Mouse (Mus musculus) spleen, postnatal 10 days (tissue): Measurements from ENCODE around the gene Rfk.

Experiments
- DNase-seq, 2 experiments: peaks; one replicate each; pipeline ENCODE4 v3.0.0; 2021 to 2022; ENCODE audit warnings: low spot score in 2 of 2

The Rfk gene

DNA sequence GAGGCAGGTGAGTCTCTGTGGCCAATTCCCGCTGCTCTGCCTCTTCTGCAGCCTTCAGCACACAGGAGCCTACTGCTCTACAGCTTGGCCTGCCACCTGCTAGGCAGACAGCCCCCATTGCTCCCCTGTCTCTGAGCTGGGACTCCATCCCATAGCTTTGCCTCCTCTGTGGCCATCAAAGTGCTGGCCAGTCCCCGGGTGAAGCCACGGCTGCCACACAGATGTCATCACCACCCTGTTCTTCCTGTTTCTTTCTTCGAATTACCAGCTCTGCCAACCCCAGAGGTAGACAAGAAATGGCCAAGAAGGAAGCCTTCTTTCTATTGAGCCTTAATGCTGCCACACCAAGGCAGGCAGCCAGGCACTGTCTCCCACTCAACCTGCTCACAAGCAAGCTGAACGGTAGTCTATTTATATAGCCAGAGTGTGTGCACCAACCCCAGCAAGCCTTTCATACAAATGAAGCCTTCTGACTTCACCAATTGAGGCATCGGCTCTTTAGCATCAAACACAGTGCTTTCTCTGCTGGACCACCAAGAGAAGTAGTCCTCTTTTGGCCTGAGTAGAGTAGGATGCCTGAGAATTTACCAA lies 10.9 kb upstream of the Rfk start:
- DNase-seq = no peak

DNA sequence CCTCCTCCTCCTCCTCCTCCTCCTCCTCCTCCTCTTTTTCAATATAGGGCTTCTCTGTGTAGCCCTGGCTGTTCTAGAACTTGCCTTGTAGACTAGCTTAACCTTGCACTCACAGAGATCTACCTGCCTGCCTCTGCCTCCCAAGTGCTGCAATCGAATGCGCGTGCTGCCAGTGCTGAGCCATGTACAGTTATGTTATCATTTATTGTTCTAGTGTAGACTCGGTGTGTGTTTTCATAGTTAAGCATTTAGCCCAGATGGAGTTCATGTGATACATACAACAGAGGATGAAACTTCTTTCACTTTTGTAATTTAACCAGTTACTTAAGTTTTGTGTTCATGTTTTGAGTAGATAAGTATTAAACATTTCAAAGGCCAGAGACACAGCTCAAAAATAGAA lies 8.8 kb upstream of the Rfk start:
- no peak for DNase-seq

DNA sequence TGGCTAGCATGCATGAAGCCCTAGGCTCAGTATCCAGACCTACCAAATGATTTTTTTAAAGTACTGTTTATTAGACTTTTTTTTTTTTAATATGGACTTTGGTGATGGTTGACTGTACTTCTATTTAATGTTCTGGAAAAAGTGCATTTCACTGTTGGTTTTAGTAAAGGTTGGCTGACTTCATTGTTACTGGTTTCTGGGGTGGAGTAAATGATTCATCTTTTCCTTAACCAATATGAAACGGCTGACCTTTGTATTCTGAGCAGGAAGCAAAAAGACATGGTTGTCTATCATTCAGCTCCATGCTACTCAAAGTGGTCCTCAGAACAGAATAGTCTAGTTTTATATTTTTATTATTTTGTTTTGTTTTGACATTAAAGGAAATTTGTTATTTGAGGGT lies 8.4 kb upstream of the Rfk start:
- DNase-seq = no peak

DNA sequence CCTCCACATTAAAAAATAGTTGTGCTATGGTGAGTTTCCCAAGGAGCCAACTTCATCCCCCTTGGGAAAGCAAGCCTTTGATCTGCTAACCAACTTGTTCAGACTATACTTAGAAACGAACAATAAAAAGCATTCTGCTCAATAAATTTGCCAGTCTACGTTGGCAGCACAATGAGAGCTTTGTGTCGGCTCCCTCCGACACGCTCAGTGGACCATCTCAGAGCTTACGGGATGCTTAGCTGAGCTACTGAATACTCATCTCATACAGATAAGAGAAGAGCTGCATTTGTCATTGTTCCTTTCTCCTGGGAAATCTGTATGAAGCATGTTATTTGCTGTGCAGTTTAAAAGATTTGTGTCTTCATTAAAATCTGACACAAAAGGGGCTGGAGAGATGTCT lies 7.4 kb upstream of the Rfk start:
- no peak for DNase-seq

DNA sequence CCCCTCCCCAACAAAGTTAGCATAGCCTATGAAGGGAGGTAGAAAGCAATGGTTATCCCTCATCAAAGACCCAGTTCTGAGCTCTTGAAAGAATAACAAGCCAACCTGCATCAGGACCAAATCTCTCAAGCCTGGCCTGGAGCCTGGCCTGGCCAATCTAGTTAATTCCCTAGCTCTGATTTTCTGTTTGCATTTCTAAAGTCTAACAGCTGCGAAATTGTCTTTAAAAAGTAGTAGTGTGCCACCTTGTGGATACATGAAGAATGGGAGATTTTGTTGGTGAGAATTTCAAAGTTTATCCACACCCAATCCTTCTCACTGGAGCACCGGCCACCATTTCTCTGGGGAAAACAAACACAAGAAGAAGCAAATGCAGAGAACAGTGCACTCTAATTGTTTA lies 5.4 kb upstream of the Rfk start:
- DNase-seq = no peak

DNA sequence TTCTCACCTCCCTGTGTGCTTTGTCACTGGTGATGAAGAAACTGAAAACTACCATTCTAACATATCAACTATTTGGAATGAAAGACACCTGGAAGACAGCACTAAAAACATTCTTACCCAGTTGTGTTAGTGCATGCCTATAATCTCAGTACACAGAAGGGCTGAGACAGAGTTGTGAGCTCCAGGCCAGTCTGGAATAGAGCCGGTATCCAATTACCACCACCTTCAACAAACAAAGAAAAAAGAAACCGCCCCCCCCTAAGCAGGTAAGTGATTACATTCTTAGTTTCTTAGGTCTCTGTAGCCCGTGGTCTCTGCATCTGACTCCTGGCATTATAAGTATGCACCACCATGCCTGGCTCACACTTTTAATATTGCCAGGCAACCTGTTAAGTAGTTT lies 977 bp upstream of the Rfk start:
- no peak for DNase-seq

DNA sequence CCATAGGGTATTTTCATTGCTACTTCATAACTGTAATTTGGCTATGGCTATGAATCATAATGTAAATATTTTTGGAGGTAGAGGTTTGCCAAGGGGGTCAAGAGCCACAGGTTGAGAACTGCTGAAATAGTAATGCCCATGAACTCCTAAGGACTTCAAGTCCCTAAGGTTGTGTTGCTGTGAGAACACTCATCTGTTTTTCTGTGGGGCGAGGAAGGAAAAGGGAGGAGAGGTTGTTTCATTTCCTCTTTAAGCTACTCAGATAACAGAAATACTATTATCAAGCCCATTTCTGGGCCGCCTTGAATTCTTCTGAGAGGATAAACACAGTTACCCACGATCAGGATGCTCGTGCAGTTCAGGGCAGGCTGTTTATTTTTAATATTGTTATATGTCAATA lies 3.0 kb downstream of the Rfk start:
- DNase-seq = no peak

DNA sequence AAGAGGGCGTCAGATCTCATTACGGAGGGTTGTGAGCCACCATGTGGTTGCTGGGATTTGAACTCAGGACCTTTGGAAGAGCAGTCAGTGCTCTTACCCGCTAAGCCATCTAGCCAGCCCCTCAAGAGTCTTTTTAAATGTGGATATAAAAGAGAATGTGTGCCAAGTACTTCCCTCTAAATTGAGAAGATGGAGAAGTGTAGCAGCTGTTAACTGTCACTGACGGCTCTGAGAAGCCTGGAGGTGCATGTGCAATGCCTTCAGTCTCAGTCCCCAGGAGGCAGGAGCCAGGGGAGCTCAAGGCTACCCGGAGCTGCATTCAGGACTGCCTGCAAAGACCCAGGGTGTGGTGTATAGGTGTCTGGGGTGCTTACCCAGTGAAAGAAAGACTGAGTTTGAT lies 4.1 kb downstream of the Rfk start:
- DNase-seq = no peak

DNA sequence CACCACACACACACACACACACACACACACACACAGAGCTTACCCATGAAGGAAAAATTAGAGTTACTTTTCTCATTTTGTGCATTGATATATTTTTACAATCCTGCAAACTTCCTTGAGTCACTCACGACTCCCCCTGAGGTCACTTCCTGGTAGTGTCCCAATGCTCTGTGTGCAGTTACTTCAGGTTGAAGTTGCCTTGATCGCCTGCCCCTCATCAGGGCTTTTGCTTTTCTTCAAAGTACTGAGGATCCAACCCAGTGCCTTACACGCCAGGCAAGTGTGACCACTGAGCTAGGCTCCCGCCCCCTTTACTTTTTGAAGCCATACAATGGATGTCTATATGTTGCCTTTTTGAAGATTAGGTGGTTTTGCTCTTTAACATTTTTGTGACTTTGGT lies 6.1 kb downstream of the Rfk start:
- no peak for DNase-seq

DNA sequence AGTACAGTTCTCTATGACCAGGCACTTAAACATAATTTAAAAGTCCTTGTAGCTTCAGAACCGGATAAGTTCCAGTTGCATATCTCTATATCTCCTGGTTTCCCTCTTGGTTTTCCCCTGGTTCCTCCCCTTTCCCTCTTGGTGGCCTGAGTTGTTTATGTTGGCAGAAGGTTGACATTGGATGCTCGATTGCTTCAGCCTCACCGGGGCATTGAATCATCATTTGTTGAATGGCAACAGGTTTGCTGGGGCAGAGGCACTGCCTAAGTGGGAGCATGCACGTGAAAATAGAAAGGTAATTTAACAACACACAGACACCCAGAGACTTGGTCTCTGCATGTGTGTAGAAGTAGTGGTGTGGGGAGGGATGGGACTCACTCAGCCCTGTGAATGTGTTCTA lies 6.7 kb downstream of the Rfk start:
- no peak for DNase-seq

DNA sequence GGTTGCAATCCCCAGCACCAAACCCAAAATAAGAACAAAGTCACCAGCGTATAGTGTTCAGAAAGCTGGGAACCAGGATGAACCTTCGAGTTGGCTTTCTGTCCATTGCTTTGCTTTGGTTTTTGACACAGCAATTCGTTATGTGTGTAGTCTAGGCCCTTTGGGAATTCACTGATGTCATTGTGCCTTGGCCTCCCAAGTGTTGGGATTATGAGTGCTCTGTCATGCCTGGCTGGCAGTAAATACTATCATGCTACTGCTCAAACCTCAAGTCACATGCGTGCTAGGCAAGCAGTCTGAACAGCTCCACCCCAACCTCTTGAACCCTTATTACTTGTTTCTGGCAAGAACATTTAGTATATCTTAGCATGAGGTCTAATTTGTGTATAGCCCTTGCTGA lies 9.3 kb downstream of the Rfk start:
- no peak for DNase-seq

DNA sequence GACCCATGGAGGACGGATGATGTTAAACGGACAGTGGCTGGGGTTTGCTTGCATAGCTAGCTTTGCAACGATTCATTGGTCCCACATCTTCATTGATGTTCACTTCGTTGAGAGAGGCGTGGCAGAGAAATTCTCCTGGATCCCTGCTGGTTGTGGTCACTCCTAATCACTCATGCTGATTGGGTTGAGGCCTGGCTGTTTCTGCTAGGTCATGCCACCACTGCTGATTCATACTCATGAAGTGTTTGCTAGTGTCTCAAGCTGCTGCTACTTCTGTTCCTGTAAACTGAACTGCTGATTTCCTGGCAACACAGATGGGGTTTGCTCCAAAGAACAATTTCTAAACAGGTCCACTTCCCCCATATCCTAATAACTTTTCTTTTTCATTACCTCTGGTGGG lies 13.0 kb downstream of the Rfk start:
- DNase-seq = no peak

DNA sequence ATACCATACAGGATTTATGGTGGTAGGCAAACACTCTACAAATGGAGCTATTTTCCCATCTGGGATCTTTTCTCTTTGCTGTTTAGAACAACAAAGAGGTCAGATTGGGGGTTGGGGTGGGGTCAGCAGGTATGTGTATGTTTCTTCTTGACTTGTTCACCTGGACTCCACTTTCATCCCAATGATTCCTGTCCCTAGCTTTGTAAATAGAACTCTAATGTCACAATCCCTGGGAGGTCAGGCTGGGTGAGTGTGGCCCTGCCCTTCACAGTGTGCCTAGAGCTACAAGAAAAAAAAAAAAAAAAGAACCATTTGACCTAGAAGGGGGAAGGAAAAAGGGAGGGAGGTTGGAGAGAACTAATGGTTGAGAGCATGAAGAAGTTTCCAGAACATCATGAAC lies 14.7 kb downstream of the Rfk start:
- DNase-seq = no peak

DNA sequence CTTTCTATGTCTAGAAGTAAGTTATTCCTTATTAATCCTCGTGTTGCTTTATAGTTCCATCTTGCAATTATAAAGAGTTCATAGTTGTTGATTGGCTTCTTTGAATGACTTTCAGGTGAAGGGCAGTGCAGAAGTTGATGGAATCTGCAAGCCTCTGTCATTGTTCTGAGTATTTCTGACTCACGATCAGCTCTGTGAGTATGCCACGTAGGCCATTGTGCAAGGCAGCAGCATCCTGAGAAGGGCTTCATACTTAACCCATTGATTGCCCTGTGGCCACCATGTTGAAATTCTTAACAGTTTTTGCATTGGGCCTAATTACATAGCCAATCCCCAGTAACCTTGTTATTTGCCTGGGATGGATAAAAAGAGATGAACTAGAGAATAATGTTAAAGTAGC lies 15.5 kb downstream of the Rfk start:
- no peak for DNase-seq

DNA sequence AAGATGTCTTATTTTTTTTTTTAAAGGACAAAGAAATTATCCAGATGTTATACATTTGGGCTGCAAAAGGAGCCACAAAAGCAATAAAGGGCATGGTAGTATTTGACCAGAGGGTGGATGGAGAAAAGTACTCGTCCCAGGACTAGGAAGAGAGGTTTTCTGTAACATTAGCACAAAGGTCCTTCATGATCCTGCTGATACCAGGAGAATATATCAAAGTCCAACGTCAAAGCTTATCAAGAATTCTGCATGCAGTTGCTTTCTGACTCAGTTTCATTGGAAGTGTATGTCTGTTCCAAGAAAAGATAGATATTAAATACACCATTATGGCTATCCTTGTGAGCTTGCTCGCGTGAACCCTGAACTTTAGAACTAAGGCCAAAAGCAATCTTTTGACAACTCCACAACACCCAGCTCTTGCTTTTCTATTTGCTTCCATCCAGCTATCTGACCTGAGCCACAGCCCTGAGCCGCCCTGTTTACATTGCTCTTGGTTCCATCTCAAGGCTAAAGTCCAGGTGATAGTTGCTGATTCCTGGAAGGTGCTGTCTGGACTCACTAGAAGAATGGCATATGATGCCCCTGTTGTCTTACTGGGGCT lies 16.7 kb downstream of the Rfk start:
- no peak for DNase-seq

DNA sequence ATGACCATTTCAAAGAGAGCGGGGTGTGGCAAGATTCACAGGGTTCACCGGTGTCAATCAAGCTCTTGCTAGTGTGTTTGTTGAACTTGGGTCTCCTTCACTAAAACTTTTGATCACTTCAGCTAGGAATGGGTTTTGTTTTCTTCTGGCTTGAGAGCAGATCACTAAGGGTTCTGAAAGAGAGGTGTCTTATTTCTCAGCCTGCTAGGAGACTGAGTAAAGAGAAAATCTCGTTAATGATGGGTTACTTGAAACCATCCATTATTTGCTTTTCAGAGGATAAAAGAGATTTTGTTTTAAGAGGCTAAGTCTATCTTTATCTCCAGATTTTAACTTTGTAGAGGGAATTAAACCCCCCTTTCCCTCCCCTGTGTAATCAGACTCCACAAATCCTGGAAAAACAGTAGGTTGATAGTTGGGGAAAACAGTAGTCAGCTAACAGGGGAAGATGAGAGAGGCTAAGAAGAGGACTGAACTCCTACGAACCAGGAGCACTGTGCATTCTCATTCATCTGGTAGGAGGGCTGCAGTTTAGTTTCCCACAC lies 19.1 kb downstream of the Rfk start:
- no peak for DNase-seq

DNA sequence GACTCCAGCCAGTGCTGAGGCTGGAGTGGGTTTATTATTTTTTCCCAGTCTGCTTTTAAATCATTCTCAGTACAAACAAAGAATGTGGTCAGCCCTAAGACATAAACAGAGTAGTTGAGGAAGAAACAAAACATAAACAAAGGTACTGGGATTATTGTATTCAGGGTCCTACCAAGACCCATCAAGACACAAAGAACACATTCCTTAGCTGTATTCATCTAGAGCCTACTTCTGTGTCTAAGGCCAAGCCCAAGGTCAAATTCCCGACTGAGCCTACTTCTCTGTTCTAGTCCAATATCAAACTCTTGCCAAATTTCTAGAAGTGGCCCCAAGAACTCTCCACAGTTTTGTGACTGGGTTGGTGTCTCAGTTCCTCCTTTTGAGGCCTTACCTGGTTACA lies 24.0 kb downstream of the Rfk start:
- DNase-seq = no peak

DNA sequence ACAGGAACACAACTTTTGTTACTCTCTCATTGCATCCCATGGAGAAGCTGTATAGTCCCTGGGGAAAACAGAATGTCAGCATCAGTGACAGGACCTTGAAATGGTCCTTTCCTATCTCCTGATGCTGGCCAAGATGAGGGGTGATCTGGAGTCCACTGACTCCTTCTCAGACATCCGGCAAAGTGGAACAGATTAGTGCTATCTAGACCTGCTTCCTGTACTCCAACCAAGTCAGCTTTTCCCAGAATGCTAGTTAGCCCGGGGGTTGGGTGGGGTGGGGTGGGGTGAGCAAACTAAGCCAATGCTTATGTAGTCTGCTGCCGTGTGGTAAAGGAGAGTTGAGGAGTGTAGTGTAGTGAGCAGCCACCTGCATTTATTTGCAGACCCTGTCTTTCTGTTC lies 29.5 kb downstream of the Rfk start:
- no peak for DNase-seq

DNA sequence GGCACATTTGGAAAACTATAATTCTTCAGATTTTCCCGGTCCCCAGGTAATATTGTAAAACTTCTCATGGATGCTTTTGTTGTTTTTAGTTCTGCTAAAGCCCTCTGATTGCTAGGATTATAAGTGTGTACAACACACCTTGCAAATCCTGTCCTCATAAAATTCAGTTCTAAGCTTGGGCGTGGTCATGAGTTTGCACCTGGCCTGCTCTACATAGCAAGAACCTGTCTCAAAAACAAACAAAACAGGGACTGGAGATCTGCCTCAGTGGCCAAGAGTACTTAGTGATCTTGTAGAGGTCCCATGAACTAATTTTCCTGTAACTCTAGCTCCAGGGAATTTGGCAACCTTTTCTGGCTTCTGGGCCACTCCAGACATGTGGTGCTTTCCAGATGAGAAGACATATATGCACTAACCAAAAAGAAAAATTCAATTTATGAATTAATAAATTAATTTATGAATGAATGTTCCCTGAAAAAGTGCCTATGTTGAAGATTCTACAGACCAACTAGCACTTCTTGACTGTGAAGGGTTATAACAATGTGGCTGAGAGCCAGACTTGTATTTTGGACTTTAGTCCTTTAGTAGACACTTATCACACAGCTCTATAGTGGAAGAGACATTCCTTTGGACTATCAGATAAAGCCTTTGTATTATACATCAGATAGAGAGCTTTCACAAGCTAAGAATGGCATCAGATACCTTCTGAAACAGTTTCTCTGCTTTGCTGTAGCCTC lies 34.1 kb downstream of the Rfk start:
- no peak for DNase-seq

DNA sequence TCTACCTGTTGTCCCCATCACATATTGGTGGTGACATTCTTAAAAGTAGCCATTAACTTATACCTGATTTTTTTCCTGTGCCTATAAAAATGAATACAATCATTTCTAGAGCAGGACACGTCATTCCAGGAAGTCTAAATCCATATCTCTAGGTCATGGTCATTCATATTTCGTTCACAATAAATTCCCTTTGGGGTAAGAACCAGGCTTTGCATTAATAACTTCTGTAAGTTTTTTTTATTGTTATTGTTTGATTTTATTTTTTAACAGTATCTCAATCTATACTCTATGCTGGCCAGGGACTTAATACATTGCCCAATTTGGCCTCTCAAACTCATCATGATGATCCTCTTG lies 34.7 kb downstream of the Rfk start:
- no peak for DNase-seq

DNA sequence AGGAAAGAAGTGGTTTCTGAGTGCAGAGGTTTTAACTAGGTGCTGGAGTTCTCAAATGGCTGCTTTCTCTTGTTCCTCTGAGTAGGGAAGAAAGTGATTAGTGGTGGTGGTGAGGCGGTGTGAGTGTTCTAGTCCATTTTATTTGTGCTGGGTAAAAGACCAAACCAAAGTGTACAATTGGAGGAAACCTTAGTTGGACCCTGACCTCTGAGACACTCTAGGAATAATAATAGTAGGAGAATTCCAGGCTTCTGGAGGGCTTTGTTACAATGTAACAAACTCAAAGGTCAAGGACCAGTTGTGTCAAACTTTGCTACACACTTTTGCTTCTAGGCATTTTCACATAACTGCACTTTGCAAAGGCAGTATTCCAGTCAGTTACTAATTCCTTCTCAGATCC lies 42.8 kb downstream of the Rfk start:
- DNase-seq = no peak

DNA sequence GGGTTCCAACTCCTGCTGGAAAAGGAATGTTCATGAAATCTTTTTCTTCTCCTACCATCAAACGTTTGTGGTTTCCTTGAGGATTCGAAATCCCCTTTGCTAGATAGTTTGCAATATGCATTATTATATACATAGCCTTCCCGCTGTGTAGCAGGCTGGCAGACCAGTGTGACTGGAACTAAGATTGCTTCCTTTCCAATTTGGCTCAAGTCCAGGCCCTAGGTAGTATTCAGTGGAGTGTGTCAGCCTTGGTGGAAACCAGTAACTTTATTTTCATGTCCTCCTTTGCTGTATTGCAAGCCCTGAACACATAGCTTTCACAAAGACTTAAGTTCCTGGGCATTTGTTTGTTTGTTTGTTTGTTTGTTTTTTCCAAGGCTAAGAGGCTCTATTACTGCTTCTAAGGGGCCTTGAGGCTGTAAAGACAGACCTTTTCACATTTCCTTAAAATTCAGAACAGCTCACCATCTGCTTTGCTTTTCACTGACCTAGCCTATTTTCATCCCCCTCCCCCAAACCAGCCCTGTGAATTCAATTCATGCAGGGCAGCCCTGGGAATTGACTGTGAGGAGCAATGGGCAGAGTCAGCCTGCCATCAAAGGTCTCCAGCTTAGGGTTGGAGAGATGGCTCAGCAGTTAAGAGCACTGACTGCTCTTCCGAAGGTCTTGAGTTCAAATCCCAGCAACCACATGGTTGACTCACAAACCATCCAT lies 45.8 kb downstream of the Rfk start:
- DNase-seq = no peak

DNA sequence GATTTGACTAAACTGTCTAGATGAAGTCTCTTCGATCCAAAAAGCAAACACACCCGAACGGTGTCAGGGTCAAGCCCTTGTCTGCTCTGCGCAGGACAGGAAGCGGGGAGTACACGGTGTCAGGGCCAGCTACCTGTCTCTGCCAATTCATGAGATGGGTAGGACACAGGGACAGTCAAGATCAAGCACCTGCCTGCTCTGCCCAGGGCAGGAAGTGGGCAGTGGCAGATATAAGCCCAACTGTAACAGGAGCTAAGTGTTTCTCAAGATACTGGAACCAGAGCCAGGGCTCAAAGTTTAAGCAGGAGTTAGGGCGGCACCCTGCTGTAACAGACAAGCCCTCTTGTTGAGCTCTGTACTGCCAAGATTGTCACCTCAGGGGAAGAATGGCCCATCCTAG lies 49.7 kb downstream of the Rfk start:
- no peak for DNase-seq
